Mouse (Mus musculus): ENCODE data around the gene Mpz. TPM values are rescaled to one million over a fixed set of nuclear protein-coding genes. Genes with fewer than 3 reads are reported as not detected.
A peak's percentile ranks its signal among the peaks of the same experiment; 100 is the strongest.

Gene Mpz
- total and polyA plus RNA-seq, 2 experiments from 2014 or later = 0.05 to 1.6 TPM

- H3K36me3 ChIP-seq (replicated peaks; ENCODE audit: control insufficient read depth, insufficient read depth, low read length) = no peaks in the 10 kb centered on the region
- H3K4me3 ChIP-seq (ENCODE audit: low read depth, low read length) = no peak overlapping the region
- TF ChIP-seq EP300 (IDR thresholded peaks at IDR 0.05; ENCODE audit: low read depth) (no peak), CTCF (IDR thresholded peaks at IDR 0.05; ENCODE audit: low read depth) (no peak)
- no peaks in the 10 kb centered on the region for H3K9me3 ChIP-seq (replicated peaks; ENCODE audit: control insufficient read depth, low read length)
- no peak for DNase-seq (ENCODE audit: low spot score)
- no peak overlapping the region for H3K4me2 ChIP-seq (ENCODE audit: low read depth, low read length)
- ATAC-seq (ENCODE audit: insufficient read depth, low read depth) = no peak
- peaks cover 7% of the 10 kb centered on the region; the same call in 1 of the 2 replicates for H3K4me1 ChIP-seq (ENCODE audit: control insufficient read depth, insufficient read depth)
- H3K27ac ChIP-seq (ENCODE audit: low read depth) = no peak overlapping the region
- H3K9ac ChIP-seq (replicated peaks; ENCODE audit: low read depth, low read length) = no peak overlapping the region
- no peaks in the 10 kb centered on the region for H3K27me3 ChIP-seq (ENCODE audit: control insufficient read depth, insufficient read depth, low read length)
- whole genome bisulfite sequencing = 75% methylated on average over 5 of the region's 5 CpGs
These were observed 31.5 kb upstream of the Mpz start for GRCm38 (mm10) chr1:171118996-171119395.

DNA sequence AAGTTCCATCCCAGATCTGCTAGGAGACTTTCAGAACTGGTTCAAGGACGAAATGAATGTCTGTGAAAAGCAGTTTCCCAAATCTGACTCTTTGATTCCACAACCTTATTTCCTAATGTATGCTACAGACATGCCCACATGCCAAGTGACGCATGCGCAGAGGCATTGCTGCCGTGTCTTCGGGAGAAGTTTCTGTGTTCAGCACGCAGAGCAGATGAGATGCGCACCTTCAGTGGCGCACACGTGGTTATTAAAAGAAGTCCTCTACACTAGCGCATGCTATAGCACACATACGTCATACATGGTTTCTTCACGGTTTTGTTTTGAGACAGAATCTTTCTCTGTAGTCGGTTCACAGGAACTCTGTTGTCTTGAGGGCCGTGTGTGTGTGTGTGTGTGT, 31.1 kb upstream of the Mpz start:
- Histone ChIP-seq H3K4me1 (ENCODE audit: control insufficient read depth, insufficient read depth) (peaks cover 7% of the 10 kb centered on the region; the same call in 1 of the 2 replicates), H3K36me3 (replicated peaks; ENCODE audit: control insufficient read depth, insufficient read depth, low read length) (no peaks in the 10 kb centered on the region), H3K9ac (replicated peaks; ENCODE audit: low read depth, low read length) (no peak overlapping the region), H3K27ac (ENCODE audit: low read depth) (no peak overlapping the region), H3K4me2 (ENCODE audit: low read depth, low read length) (no peak overlapping the region), H3K4me3 (ENCODE audit: low read depth, low read length) (no peak overlapping the region), H3K9me3 (replicated peaks; ENCODE audit: control insufficient read depth, low read length) (no peaks in the 10 kb centered on the region), H3K27me3 (ENCODE audit: control insufficient read depth, insufficient read depth, low read length) (no peaks in the 10 kb centered on the region)
- DNase-seq (ENCODE audit: low spot score) (no peak), ATAC-seq (ENCODE audit: insufficient read depth, low read depth) (no peak)
- 85% methylated on average over 14 of the region's 14 CpGs for WGBS
- TF ChIP-seq EP300 (IDR thresholded peaks at IDR 0.05; ENCODE audit: low read depth) = no peak
- TF ChIP-seq CTCF (IDR thresholded peaks at IDR 0.05; ENCODE audit: low read depth) = no peak

- Histone ChIP-seq H3K4me2 (ENCODE audit: low read depth, low read length) (no peak overlapping the region), H3K36me3 (replicated peaks; ENCODE audit: control insufficient read depth, insufficient read depth, low read length) (no peaks in the 10 kb centered on the region), H3K27me3 (ENCODE audit: control insufficient read depth, insufficient read depth, low read length) (no peaks in the 10 kb centered on the region), H3K9ac (replicated peaks; ENCODE audit: low read depth, low read length) (no peak overlapping the region), H3K27ac (ENCODE audit: low read depth) (no peak overlapping the region), H3K4me1 (ENCODE audit: control insufficient read depth, insufficient read depth) (peaks cover 7% of the 10 kb centered on the region; the same call in 1 of the 2 replicates), H3K4me3 (ENCODE audit: low read depth, low read length) (no peak overlapping the region), H3K9me3 (replicated peaks; ENCODE audit: control insufficient read depth, low read length) (no peaks in the 10 kb centered on the region)
- no peak for DNase-seq (ENCODE audit: low spot score)
- peak; percentile 38; the same call in 1 of the 2 replicates for ATAC-seq (ENCODE audit: insufficient read depth, low read depth)
- TF ChIP-seq EP300 (IDR thresholded peaks at IDR 0.05; ENCODE audit: low read depth) (no peak), CTCF (IDR thresholded peaks at IDR 0.05; ENCODE audit: low read depth) (no peak)
- WGBS = 15% methylated on average over 3 of the region's 3 CpGs
These were observed 29.6 kb upstream of the Mpz start for GRCm38 (mm10) chr1:171120893-171121292.

DNA sequence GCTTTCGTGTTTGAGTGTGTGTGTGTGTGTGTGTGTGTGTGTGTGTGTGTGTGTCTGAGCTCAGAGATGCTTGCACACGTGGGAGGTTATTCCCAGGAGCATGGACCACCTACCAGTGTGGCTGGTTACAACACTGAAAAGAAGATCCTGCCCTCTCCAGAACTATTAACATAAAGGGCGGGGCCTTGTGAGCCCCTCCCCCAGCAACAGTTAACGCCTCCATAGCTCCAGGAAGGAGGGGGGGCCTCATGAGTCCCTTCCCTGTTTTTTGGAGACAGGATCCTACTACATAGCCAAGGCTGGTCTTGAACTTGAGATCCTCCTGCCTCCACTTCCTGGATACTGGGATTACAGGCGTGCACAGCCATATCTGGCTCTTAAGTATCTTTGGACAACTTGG, 28.7 kb upstream of the Mpz start:
- Histone ChIP-seq H3K27me3 (ENCODE audit: control insufficient read depth, insufficient read depth, low read length) (no peaks in the 10 kb centered on the region), H3K27ac (ENCODE audit: low read depth) (no peak overlapping the region), H3K4me1 (ENCODE audit: control insufficient read depth, insufficient read depth) (peaks cover 7% of the 10 kb centered on the region; the same call in 1 of the 2 replicates), H3K36me3 (replicated peaks; ENCODE audit: control insufficient read depth, insufficient read depth, low read length) (no peaks in the 10 kb centered on the region), H3K4me2 (ENCODE audit: low read depth, low read length) (no peak overlapping the region), H3K4me3 (ENCODE audit: low read depth, low read length) (no peak overlapping the region), H3K9me3 (replicated peaks; ENCODE audit: control insufficient read depth, low read length) (no peaks in the 10 kb centered on the region), H3K9ac (replicated peaks; ENCODE audit: low read depth, low read length) (no peak overlapping the region)
- DNase-seq (ENCODE audit: low spot score) = no peak
- ATAC-seq (ENCODE audit: insufficient read depth, low read depth) = no peak
- TF ChIP-seq EP300 (IDR thresholded peaks at IDR 0.05; ENCODE audit: low read depth) = no peak
- no peak for TF ChIP-seq CTCF (IDR thresholded peaks at IDR 0.05; ENCODE audit: low read depth)
- 50% methylated on average over 5 of the region's 5 CpGs for WGBS

- Histone ChIP-seq H3K4me3 (ENCODE audit: low read depth, low read length) (no peak overlapping the region), H3K4me2 (ENCODE audit: low read depth, low read length) (no peak overlapping the region), H3K27me3 (ENCODE audit: control insufficient read depth, insufficient read depth, low read length) (no peaks in the 10 kb centered on the region), H3K9ac (replicated peaks; ENCODE audit: low read depth, low read length) (no peak overlapping the region), H3K27ac (ENCODE audit: low read depth) (no peak overlapping the region), H3K9me3 (replicated peaks; ENCODE audit: control insufficient read depth, low read length) (no peaks in the 10 kb centered on the region), H3K36me3 (replicated peaks; ENCODE audit: control insufficient read depth, insufficient read depth, low read length) (peaks cover 3% of the 10 kb centered on the region), H3K4me1 (ENCODE audit: control insufficient read depth, insufficient read depth) (peaks cover 7% of the 10 kb centered on the region; the same call in 1 of the 2 replicates)
- TF ChIP-seq CTCF (IDR thresholded peaks at IDR 0.05; ENCODE audit: low read depth) = no peak
- TF ChIP-seq EP300 (IDR thresholded peaks at IDR 0.05; ENCODE audit: low read depth) = no peak
- ATAC-seq (ENCODE audit: insufficient read depth, low read depth) = peak; percentile 65; the same call in 1 of the 2 replicates
- WGBS = 27% methylated on average over 7 of the region's 7 CpGs
- DNase-seq (ENCODE audit: low spot score) = peak; percentile 36
These were observed 27.6 kb upstream of the Mpz start for GRCm38 (mm10) chr1:171122932-171123331.

DNA sequence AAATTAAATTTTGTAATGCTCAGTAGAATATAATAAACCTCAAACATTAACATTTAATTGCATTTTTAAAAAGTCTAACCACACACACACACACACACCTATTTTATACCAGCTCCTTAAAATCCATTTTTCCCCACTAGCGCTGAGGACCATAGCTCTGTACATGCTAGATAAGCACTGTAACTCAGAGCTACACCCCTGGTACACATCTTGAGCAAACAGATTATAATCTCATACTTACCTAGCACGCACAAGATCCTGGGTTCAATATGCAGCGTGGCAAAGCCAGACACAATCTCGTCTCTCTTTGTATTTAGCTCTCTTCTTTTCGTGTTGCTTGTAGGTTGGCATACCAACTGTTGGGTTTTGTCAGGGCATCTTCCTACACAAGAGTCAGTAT, 26.1 kb upstream of the Mpz start:
- H3K36me3 ChIP-seq (replicated peaks; ENCODE audit: control insufficient read depth, insufficient read depth, low read length) = peaks cover 18% of the 10 kb centered on the region
- peaks cover 7% of the 10 kb centered on the region; the same call in 1 of the 2 replicates for H3K4me1 ChIP-seq (ENCODE audit: control insufficient read depth, insufficient read depth)
- H3K27me3 ChIP-seq (ENCODE audit: control insufficient read depth, insufficient read depth, low read length) = no peaks in the 10 kb centered on the region
- H3K9ac ChIP-seq (replicated peaks; ENCODE audit: low read depth, low read length) = no peak overlapping the region
- no peak overlapping the region for H3K4me2 ChIP-seq (ENCODE audit: low read depth, low read length)
- TF ChIP-seq EP300 (IDR thresholded peaks at IDR 0.05; ENCODE audit: low read depth) = no peak
- TF ChIP-seq CTCF (IDR thresholded peaks at IDR 0.05; ENCODE audit: low read depth) = no peak
- ATAC-seq (ENCODE audit: insufficient read depth, low read depth) (no peak), DNase-seq (ENCODE audit: low spot score) (no peak)
- H3K9me3 ChIP-seq (replicated peaks; ENCODE audit: control insufficient read depth, low read length) = no peaks in the 10 kb centered on the region
- no peak overlapping the region for H3K27ac ChIP-seq (ENCODE audit: low read depth)
- 88% methylated on average over 5 of the region's 5 CpGs for WGBS
- no peak overlapping the region for H3K4me3 ChIP-seq (ENCODE audit: low read depth, low read length)

Data from heart, postnatal 0 days (tissue).